Mouse (Mus musculus): ENCODE data around the gene Bcl2l13. TPM values are rescaled to one million over a fixed set of nuclear protein-coding genes. Genes with fewer than 3 reads are reported as not detected.
A peak's percentile ranks its signal among the peaks of the same experiment; 100 is the strongest.

The Bcl2l13 gene
- 18.1 and 19.6 TPM in 2 replicates for polyA plus RNA-seq (2015; fragmentation: Nextera tagmentation; extraction: Ambion mirVana)

DNA sequence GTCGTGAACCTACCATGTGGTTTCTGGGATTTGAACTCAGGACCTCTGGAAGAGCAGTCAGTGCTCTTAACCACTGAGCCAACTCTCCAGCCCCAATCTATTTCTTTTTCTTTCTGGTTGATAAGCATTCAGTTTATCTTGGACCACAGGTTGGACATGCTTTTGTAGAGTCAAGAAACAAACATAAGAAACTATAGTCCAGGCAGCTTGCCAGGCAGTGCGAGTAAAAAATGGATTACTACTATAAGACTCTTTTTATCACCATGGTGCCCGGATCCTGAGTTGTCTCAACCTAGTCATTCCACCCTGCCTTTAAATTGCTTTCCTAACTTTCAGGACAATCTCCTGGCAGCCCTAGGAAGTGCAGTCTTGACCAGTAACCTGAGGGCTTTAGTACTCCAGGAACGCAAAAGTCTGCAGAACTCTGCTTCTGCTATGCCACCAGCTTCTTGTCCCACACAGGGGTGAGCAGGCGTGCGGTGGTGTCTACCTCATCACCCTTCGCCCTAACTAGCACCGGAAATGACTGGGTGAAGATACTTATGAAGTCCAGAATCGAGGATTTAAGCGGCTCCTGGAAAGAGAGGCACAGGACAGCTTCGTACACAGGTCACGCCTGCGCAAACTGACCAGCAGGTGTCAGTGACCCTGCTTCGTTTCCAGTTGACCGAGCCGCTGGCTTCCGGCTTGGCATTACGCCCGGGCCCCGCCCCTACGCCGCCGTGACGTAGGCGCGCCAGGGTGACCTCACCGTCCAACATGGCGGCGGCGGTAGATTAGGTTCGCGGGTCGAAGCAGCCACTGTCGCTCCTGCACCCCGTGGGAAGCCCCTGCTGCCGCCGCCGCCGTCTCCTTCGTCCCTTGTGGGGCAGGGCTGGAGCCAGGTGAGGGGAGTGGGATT is at the start of gene Bcl2l13:
Bcl2l13 (plus strand) TSS at position 739 of the 901 bp plus-strand sequence.
- WGBS, result 4% methylated on average over 40 of the region's 40 CpGs
- peak within 1 kb of the TSS; percentile 75 for H3K4me3 ChIP-seq (ENCODE audit: low read length)
- peak within 1 kb of the TSS; percentile 89 for H3K27ac ChIP-seq (ENCODE audit: low read length)
- peak within 1 kb of the TSS; percentile 97 for H3K9ac ChIP-seq (ENCODE audit: low read depth, low read length)
- no peaks in the 10 kb centered on the region for H3K36me3 ChIP-seq (ENCODE audit: control insufficient read depth, insufficient read depth, low read length)
- H3K4me2 ChIP-seq (ENCODE audit: low read depth, low read length), result peak within 1 kb of the TSS; percentile 60
- peak; percentile 93 for ATAC-seq
- peaks cover 3% of the 10 kb centered on the region; the same call in 1 of the 2 replicates for H3K4me1 ChIP-seq (ENCODE audit: control insufficient read depth, insufficient read depth, low read length)
- no peaks in the 10 kb centered on the region for H3K9me3 ChIP-seq (ENCODE audit: control insufficient read depth, low read length)
- H3K27me3 ChIP-seq (replicated peaks; ENCODE audit: control insufficient read depth, insufficient read depth, low read length), result no peaks in the 10 kb centered on the region

GRCm38 (mm10) chr6:120788068-120788607 is 47.9 kb upstream of the Bcl2l13 start:
- no peaks in the 10 kb centered on the region for H3K27me3 ChIP-seq (replicated peaks; ENCODE audit: control insufficient read depth, insufficient read depth, low read length)
- no peak for ATAC-seq
- no peak overlapping the region for H3K27ac ChIP-seq (ENCODE audit: low read length)
- no peak overlapping the region for H3K4me2 ChIP-seq (ENCODE audit: low read depth, low read length)
- H3K36me3 ChIP-seq (ENCODE audit: control insufficient read depth, insufficient read depth, low read length), result no peaks in the 10 kb centered on the region
- H3K9me3 ChIP-seq (ENCODE audit: control insufficient read depth, low read length), result no peaks in the 10 kb centered on the region
- H3K4me3 ChIP-seq (ENCODE audit: low read length), result no peak overlapping the region
- 79% methylated on average over 5 of the region's 5 CpGs for WGBS
- H3K4me1 ChIP-seq (ENCODE audit: control insufficient read depth, insufficient read depth, low read length), result no peaks in the 10 kb centered on the region
- no peak overlapping the region for H3K9ac ChIP-seq (ENCODE audit: low read depth, low read length)

GRCm38 (mm10) chr6:120788904-120789303 is 47.1 kb upstream of the Bcl2l13 start:
- H3K36me3 ChIP-seq (ENCODE audit: control insufficient read depth, insufficient read depth, low read length), result peaks cover 4% of the 10 kb centered on the region; the same call in 1 of the 2 replicates

DNA sequence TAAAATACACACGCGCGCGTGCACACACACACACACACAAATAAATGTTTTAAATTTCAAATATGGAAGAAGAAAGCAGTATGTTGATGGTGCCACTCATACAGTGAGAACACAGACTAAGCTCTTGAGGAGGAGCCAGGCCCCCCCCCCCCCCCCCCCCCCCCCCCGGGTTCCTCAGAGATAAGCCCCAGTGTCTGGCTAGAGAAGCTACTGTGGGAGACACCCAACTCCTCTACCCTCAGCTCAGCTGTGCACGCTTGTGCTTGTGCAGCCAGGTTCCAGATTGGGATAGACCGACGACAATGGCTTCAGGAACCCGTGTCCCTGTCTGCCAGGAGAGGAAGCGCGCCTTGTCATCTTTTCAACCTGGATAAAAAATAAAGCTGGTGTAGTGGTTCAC is 45.9 kb upstream of the Bcl2l13 start:
- Histone ChIP-seq H3K27me3 (replicated peaks; ENCODE audit: control insufficient read depth, insufficient read depth, low read length) (no peaks in the 10 kb centered on the region), H3K9ac (ENCODE audit: low read depth, low read length) (no peak overlapping the region), H3K4me1 (ENCODE audit: control insufficient read depth, insufficient read depth, low read length) (no peaks in the 10 kb centered on the region), H3K36me3 (ENCODE audit: control insufficient read depth, insufficient read depth, low read length) (peaks cover 8% of the 10 kb centered on the region; the same call in 1 of the 2 replicates), H3K4me3 (ENCODE audit: low read length) (no peak overlapping the region), H3K9me3 (ENCODE audit: control insufficient read depth, low read length) (no peaks in the 10 kb centered on the region), H3K4me2 (ENCODE audit: low read depth, low read length) (no peak overlapping the region), H3K27ac (ENCODE audit: low read length) (no peak overlapping the region)
- ATAC-seq, result peak; percentile 47; the same call in 1 of the 2 replicates
- 87% methylated on average over 10 of the region's 11 CpGs for WGBS

More at GRCm38 (mm10) chr6:120788904-120789303, 47.1 kb upstream of the Bcl2l13 start:
- no peak overlapping the region for H3K27ac ChIP-seq (ENCODE audit: low read length)
- no peak overlapping the region for H3K4me2 ChIP-seq (ENCODE audit: low read depth, low read length)
- H3K9me3 ChIP-seq (ENCODE audit: control insufficient read depth, low read length), result no peaks in the 10 kb centered on the region
- no peak overlapping the region for H3K4me3 ChIP-seq (ENCODE audit: low read length)
- no peak overlapping the region for H3K9ac ChIP-seq (ENCODE audit: low read depth, low read length)
- ATAC-seq, result no peak
- no peaks in the 10 kb centered on the region for H3K27me3 ChIP-seq (replicated peaks; ENCODE audit: control insufficient read depth, insufficient read depth, low read length)
- no peaks in the 10 kb centered on the region for H3K4me1 ChIP-seq (ENCODE audit: control insufficient read depth, insufficient read depth, low read length)

DNA sequence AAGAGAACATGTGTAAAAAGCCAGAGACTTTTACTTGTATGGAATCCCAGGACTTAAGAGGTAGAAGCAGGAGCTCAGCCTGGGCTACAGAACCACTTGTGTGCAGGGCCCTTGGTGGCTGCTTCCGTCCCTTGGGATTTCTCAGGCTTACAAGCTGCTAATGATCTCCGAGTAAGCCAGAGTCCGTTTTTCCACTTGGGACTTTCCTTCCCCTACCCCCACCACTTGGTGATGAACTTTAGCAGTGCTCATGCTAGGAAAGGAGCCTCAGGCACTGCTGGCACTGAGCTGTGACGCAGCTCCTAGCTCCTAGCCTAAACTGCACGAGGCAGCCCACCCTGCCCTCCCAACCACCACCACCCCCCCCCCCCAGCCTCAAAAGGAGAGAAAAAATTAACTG is 45.3 kb upstream of the Bcl2l13 start:
- Histone ChIP-seq H3K4me2 (ENCODE audit: low read depth, low read length) (no peak overlapping the region), H3K36me3 (ENCODE audit: control insufficient read depth, insufficient read depth, low read length) (peaks cover 8% of the 10 kb centered on the region; the same call in 1 of the 2 replicates), H3K9me3 (ENCODE audit: control insufficient read depth, low read length) (no peaks in the 10 kb centered on the region), H3K9ac (ENCODE audit: low read depth, low read length) (no peak overlapping the region), H3K27me3 (replicated peaks; ENCODE audit: control insufficient read depth, insufficient read depth, low read length) (no peaks in the 10 kb centered on the region), H3K27ac (ENCODE audit: low read length) (no peak overlapping the region), H3K4me3 (ENCODE audit: low read length) (no peak overlapping the region), H3K4me1 (ENCODE audit: control insufficient read depth, insufficient read depth, low read length) (no peaks in the 10 kb centered on the region)
- WGBS, result 60% methylated on average over 5 of the region's 5 CpGs
- ATAC-seq, result no peak

DNA sequence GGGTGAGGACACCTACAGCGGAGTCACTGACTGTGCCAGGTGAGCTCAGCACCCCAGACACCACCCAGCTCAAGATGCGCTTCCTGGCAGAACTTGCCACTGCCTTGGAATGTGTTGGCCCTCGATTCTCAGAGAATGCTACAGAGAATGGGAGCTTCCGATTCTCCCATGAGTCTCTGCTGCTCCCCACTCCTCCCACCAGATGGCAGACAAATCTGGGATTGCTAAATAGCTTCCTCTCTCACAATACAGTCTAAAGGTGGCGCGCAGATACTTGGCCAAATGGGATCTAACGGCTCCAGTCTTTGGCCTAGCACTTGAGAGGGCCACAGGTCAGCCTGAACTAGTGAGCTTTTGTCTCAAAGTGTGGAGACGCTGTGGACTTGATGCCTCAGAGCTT is 43.1 kb upstream of the Bcl2l13 start:
- H3K4me3 ChIP-seq (ENCODE audit: low read length), result no peak overlapping the region
- ATAC-seq, result no peak
- 83% methylated on average over 8 of the region's 8 CpGs for WGBS

GRCm38 (mm10) chr6:120795422-120796086 is 40.5 kb upstream of the Bcl2l13 start:
- no peak overlapping the region for H3K27ac ChIP-seq (ENCODE audit: low read length)
- 78% methylated on average over 5 of the region's 5 CpGs for WGBS
- no peaks in the 10 kb centered on the region for H3K4me1 ChIP-seq (ENCODE audit: control insufficient read depth, insufficient read depth, low read length)
- no peak overlapping the region for H3K9ac ChIP-seq (ENCODE audit: low read depth, low read length)
- H3K9me3 ChIP-seq (ENCODE audit: control insufficient read depth, low read length), result no peaks in the 10 kb centered on the region
- ATAC-seq, result no peak
- no peak overlapping the region for H3K4me2 ChIP-seq (ENCODE audit: low read depth, low read length)
- peaks cover 15% of the 10 kb centered on the region for H3K36me3 ChIP-seq (ENCODE audit: control insufficient read depth, insufficient read depth, low read length)
- no peaks in the 10 kb centered on the region for H3K27me3 ChIP-seq (replicated peaks; ENCODE audit: control insufficient read depth, insufficient read depth, low read length)
- H3K4me3 ChIP-seq (ENCODE audit: low read length), result no peak overlapping the region

More for the DNA sequence above, 43.1 kb upstream of the Bcl2l13 start:
- H3K36me3 ChIP-seq (ENCODE audit: control insufficient read depth, insufficient read depth, low read length), result peaks cover 15% of the 10 kb centered on the region
- no peaks in the 10 kb centered on the region for H3K4me1 ChIP-seq (ENCODE audit: control insufficient read depth, insufficient read depth, low read length)
- H3K27me3 ChIP-seq (replicated peaks; ENCODE audit: control insufficient read depth, insufficient read depth, low read length), result no peaks in the 10 kb centered on the region
- H3K4me2 ChIP-seq (ENCODE audit: low read depth, low read length), result no peak overlapping the region
- no peak overlapping the region for H3K9ac ChIP-seq (ENCODE audit: low read depth, low read length)
- no peaks in the 10 kb centered on the region for H3K9me3 ChIP-seq (ENCODE audit: control insufficient read depth, low read length)
- no peak overlapping the region for H3K27ac ChIP-seq (ENCODE audit: low read length)

- peaks cover 15% of the 10 kb centered on the region for H3K36me3 ChIP-seq (ENCODE audit: control insufficient read depth, insufficient read depth, low read length)
Measured at GRCm38 (mm10) chr6:120796111-120796510, 39.9 kb upstream of the Bcl2l13 start.

GRCm38 (mm10) chr6:120798019-120798418 is 38.0 kb upstream of the Bcl2l13 start:
- Histone ChIP-seq H3K27me3 (replicated peaks; ENCODE audit: control insufficient read depth, insufficient read depth, low read length) (no peaks in the 10 kb centered on the region), H3K4me1 (ENCODE audit: control insufficient read depth, insufficient read depth, low read length) (no peaks in the 10 kb centered on the region), H3K4me2 (ENCODE audit: low read depth, low read length) (no peak overlapping the region), H3K27ac (ENCODE audit: low read length) (no peak overlapping the region), H3K36me3 (ENCODE audit: control insufficient read depth, insufficient read depth, low read length) (peaks cover 15% of the 10 kb centered on the region), H3K9ac (ENCODE audit: low read depth, low read length) (no peak overlapping the region), H3K4me3 (ENCODE audit: low read length) (no peak overlapping the region), H3K9me3 (ENCODE audit: control insufficient read depth, low read length) (no peaks in the 10 kb centered on the region)
- WGBS, result 87% methylated on average over 7 of the region's 7 CpGs
- ATAC-seq, result no peak

More at GRCm38 (mm10) chr6:120796111-120796510, 39.9 kb upstream of the Bcl2l13 start:
- Histone ChIP-seq H3K9me3 (ENCODE audit: control insufficient read depth, low read length) (no peaks in the 10 kb centered on the region), H3K4me1 (ENCODE audit: control insufficient read depth, insufficient read depth, low read length) (no peaks in the 10 kb centered on the region), H3K4me2 (ENCODE audit: low read depth, low read length) (no peak overlapping the region), H3K9ac (ENCODE audit: low read depth, low read length) (no peak overlapping the region), H3K4me3 (ENCODE audit: low read length) (no peak overlapping the region), H3K27ac (ENCODE audit: low read length) (no peak overlapping the region), H3K27me3 (replicated peaks; ENCODE audit: control insufficient read depth, insufficient read depth, low read length) (no peaks in the 10 kb centered on the region)
- 77% methylated on average over 2 of the region's 2 CpGs for WGBS
- ATAC-seq, result no peak

Measured in intestine, embryonic 16.5 days (tissue).